Mouse (Mus musculus) spleen, adult 18-20 months (tissue): ENCODE data around the gene Lmx1b.

ENCODE experiments used
- DNase-seq, 2 experiments: peaks; one replicate each; pipeline ENCODE4 v3.0.0; 2022; ENCODE audit warnings: mixed read lengths in 2 of 2

The Lmx1b gene

GRCm38 (mm10) chr2:33643721-33644713 is 3.7 kb upstream of the Lmx1b start:
- no peak for DNase-seq

GRCm38 (mm10) chr2:33642650-33643458 is 2.5 kb upstream of the Lmx1b start:
- peak; percentile 21 to 63 for DNase-seq

- DNase-seq: no peak
Measured at GRCm38 (mm10) chr2:33641859-33642571, 1.7 kb upstream of the Lmx1b start.

- no peak for DNase-seq
Measured at GRCm38 (mm10) chr2:33640978-33641858, 907 bp upstream of the Lmx1b start.

GRCm38 (mm10) chr2:33639301-33640170 is 775 bp downstream of the Lmx1b start:
- DNase-seq: no peak

GRCm38 (mm10) chr2:33638141-33638733 is 2.1 kb downstream of the Lmx1b start:
- no peak for DNase-seq

- no peak for DNase-seq
Measured at GRCm38 (mm10) chr2:33637288-33637687, 3.0 kb downstream of the Lmx1b start.

GRCm38 (mm10) chr2:33636628-33637188 is 3.6 kb downstream of the Lmx1b start:
- DNase-seq: no peak

GRCm38 (mm10) chr2:33636117-33636521 is 4.2 kb downstream of the Lmx1b start:
- no peak for DNase-seq

GRCm38 (mm10) chr2:33635323-33636116 is 4.8 kb downstream of the Lmx1b start:
- no peak for DNase-seq

- no peak for DNase-seq
Measured at GRCm38 (mm10) chr2:33634481-33635090, 5.7 kb downstream of the Lmx1b start.

GRCm38 (mm10) chr2:33633955-33634354 is 6.4 kb downstream of the Lmx1b start:
- DNase-seq: no peak

GRCm38 (mm10) chr2:33633237-33633636 is 7.1 kb downstream of the Lmx1b start:
- no peak for DNase-seq

- no peak for DNase-seq
Measured at GRCm38 (mm10) chr2:33632551-33633059, 7.7 kb downstream of the Lmx1b start.

- DNase-seq: no peak
Measured at GRCm38 (mm10) chr2:33631708-33632343, 8.5 kb downstream of the Lmx1b start.

- DNase-seq: no peak
Measured at GRCm38 (mm10) chr2:33631022-33631707, 9.1 kb downstream of the Lmx1b start.
